Mouse (Mus musculus): ENCODE results near the gene Cab39.

DNA sequence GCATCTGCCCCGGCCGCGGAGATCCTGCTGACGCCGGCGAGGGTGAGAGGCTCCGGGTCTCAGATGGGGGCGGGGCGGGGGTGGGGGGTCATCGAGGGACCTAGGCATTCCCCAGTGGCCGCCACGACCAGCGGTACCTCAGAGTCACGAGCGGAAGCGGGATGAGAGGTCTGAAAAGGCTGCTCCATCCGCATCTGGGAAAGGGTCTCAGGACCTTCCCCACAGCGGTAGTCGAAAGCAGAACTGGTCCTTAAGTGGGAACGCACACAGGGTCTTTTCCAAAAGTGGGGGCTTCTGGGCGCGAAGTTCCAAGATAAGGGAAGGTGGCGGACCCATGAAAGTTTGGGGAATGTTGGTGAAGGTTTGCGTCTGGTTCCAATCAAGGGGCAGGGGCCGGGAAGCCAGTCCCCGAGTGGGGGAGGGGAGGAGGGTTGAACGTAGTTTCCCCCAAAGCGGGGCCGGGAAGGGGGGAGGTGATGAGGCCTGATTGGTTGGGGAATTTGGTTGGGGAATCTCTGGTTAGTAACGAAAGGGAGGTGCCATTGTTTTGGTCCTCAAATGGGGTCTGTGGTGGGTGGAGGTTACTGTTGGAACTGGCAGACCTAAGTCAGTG is 101.6 kb downstream of the Cab39 start:
- TF ChIP-seq POLR2A (IDR thresholded peaks at IDR 0.05; ENCODE audit: low read depth, low read length), result no peak
- TF ChIP-seq ZNF384 (IDR thresholded peaks at IDR 0.05; ENCODE audit: low read depth, low read length), result no peak
- no peak for TF ChIP-seq CTCF (conservative IDR thresholded peaks at IDR 0.05 in 1 of 2, IDR thresholded peaks at IDR 0.05 in 1 of 2; ENCODE audit: low read depth in 2 of 2, low read length in 2 of 2)
- TF ChIP-seq MXI1 (IDR thresholded peaks at IDR 0.05; ENCODE audit: low read depth, low read length), result no peak
- TF ChIP-seq POLR2AphosphoS2 (IDR thresholded peaks at IDR 0.05; ENCODE audit: low read depth, low read length), result no peak
- TF ChIP-seq TBP (conservative IDR thresholded peaks at IDR 0.05; ENCODE audit: low read depth, low read length), result no peak
- no peak for TF ChIP-seq EP300 (IDR thresholded peaks at IDR 0.05; ENCODE audit: low read length)
- TF ChIP-seq KAT2A (IDR thresholded peaks at IDR 0.05; ENCODE audit: insufficient replicate concordance, low read length), result no peak
